Mouse (Mus musculus) frontal cortex, postnatal 25 days (tissue): ENCODE measurements around the gene Rsf1.

Experiments
- DNase-seq, 2 experiments: peaks; one replicate each; pipeline ENCODE4 v3.0.0; 2022; ENCODE audit warnings: low spot score in 2 of 2

The Rsf1 gene

DNA sequence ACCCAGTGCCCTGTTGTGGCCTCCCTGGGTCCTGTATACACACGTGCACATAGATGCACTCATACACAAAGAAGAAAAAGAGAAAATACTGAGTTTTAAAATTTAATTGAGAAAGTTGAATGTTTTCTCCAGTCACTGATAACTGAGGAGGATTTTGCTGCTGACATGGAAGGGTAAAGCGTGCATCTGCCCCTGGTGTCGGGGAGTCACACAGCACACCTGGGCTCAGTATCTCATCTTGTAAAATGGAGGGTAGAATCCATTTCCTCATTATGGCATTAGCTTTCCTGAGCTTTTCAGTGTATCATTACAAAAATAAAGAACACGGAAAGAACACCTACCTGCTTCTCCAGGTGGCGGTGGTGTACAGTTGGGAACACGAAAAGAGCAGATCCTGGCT, 145.7 kb downstream of the Rsf1 start:
- DNase-seq, result no peak

DNA sequence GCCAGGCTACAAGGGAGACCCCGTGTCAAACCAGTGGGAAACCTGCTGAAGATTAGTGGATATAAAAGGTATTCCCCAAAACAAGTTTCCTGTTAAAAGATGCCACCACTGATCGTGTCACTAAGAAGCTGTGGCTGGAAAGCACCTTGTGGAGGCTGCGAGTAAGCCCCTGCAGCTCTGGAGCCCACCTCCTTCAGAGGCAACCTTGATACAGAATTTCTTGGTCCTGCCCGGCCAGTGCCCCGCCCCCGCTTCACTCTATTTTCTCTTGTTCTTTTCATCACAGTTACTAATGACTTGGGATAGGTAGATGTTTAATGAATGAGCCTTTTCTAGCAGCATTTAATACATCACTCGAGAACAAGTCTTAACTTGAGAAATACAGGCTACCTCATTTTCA, 146.4 kb downstream of the Rsf1 start:
- no peak for DNase-seq

DNA sequence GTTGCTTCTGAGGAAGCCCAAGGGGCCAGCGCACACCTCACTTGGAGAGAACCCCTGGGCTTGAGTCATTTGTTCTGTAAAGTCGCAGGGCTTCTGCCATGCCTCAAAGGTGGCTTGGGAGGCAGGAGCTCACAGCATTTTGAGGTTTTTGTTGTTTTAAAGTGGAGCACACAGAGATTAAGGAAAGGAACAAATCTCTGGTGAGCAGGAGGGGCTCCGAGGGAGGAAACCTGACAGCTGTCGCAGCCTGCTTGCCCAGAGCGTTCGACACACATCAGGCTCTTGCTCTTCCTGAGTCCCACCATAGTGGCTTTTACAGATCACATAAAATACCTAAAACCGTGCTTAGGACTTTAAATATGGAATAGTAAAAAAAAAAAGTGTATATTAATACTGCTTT, 147.1 kb downstream of the Rsf1 start:
- DNase-seq, result no peak

DNA sequence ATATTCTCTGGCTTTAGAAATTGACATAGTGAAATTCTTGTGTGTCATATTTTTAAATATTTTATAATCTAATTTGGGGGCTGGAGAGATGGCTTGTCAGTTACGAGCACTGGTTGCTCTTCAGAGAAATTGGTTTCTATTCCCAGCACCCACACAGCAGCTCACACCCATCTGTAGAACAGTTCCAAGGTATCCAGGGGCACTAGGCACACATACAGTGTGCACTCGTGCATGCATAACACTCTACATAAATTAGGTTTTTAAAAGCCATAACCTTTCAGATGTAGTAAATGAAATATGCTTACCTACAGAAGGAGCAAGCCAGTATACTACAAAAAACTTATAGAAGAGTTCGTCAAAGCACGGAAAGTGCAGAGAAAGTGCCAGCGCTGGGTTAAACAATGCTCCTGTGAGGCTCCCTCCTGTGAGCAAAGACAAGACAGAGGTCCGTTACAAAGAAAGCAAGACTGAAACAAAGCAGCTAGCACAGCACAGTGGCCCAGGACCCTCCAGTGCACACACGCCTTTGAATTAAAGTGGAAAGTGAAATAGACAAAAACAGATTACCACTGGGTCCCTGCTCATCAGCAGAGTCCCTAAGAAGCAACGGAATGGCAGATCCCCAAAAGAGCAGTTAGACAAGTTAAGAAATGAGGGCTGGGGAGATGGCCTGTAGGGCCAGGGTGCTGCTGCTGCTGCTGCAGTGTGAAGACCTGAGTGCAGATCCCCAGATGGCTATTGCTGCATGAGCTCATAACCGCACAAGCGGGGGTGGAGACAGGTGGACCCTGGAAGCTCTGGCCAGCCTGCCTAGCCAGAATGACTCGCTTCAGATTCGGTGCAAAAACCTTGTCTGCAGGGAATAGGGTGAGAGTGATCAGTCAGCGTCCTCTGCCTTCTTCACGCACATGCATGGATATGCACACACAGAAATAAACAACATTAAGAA, 149.3 kb downstream of the Rsf1 start:
- no peak for DNase-seq

DNA sequence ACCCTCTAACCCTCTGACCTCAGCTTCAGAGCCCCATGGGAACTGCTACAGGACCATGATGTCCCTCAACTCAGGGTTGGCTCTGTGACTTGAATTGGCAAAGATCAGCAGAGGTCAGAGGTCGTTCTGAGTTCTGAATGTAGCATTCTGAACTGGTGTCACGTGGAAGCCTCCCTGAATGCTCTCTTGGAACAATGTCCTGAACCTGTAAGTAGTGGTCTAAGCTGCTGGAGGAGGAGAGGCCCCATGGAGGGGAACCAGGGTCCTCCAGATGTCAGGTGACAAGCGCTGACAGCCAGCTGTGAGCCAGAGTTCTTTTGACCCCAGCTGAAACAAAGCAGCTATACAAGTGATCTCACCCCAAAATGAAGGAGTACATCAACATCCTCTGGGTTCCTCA, 150.7 kb downstream of the Rsf1 start:
- no peak for DNase-seq

DNA sequence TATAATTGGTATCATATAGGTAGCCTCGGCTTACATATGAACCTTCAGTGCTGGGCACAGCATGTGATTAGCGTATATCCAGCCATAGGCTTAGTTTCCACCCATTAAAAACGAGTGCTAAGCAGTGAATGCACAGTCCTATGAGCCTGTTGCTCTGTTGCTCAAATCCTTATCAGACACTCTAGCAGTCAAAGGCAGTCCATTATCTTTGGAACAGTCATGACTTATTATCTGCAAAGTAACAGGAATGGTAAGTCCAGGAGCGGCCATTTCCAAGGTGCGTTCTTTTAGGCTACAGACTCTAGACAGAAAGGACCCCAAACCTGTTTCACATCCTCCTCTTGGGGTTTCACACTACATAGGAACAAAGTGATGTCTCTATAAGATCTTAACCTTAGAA, 153.9 kb downstream of the Rsf1 start:
- no peak for DNase-seq

DNA sequence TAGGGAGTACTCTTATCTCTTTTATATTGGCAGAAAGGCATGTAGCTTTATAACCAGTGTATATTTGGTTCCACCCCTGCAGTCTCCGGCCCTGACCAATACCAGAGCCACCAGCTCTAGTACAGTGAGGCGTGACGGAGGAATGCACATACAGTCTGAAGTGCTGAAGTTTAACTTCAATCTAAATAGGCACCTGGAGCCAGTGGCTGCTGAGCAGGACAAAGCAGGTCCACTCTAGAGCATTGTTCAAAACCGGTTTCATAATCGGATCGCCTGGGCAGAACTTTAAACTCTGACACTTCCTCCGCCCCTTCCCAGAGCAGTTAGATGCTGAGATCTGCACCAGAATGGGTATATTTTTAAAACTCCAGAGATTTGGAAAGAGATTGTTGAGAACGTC, 155.3 kb downstream of the Rsf1 start:
- DNase-seq, result no peak

DNA sequence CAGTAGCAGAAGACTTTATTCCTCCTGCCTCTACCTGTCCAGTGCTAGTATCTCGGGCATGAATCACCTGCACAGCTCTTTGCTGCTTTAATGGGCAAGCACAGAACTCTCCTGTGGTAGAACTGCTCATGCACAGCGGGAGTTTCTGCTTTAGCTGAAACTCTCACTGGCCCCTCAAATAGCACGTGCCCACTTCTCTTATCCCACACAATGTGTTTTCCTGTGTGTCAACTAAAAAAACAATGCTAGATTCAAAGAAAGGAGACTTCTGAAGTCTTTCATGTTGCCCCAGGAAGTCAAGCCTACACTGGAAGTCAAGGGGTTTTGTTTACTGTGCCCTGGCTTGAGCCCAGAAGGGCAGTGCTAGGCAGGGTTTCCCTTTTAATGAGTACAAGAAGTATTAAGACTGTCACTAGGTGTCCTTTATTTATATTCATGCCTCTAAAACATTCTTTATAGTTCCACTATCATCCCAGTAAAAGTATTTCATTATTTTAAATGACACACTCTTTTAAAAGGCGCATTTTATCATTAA, 156.3 kb downstream of the Rsf1 start:
- DNase-seq, result no peak

DNA sequence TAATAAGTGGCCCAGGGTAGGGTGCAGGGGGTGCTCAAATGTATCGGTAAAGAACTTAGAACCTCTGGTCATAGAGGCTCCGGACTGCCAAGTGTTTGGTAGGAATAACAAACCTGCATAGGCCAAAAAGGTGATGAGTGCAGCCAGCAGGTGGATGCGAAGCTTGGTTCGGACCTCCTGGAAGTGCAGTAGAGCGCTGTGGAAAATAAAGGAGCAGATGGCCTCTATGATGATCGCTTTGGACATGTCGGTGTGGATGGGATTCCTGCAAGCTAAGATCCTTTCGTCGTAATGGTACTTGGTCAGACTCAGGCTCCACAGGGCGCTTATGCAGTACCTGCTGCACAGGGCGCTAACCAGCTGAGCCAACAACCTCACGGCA, 157.6 kb downstream of the Rsf1 start:
- DNase-seq, result no peak

DNA sequence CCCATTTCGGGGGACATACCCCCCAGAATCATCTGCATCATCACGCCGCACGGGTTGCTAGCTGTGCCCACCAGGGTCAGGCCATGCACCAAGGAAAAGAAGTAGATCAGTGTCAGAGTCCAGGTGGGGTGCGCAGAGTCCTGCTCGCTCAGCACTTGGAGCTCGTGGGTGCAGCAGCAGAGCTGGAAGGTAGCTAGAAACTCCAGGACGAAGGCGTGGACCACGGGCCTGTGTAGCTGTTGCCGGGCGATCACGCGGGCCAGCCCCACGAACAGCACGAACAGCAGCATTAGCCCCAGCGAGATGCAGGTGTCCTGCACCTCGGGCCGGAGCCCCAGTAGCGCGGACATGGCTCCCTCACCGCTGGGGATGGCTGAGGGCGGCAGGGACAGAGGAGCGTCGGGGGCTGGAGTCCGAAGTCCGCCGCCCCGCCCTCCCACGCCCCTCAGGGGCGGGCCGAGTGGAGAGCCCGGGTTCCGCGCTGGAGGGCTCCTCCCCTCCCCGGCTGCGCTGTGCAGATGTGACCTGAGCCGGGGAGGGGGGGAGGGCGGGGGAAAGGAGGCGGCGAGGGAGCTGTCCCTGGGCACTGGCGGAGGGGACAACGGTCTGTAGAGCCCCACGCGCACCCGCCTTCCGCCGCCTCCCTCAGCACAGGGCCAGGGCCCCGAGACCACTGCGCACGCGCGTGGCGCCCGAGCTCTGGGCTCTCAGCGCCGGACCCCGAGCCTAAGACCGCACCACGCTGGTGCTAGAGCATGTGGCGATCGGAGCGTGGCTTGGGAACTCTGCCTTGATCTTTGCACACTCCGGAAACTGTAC, 158.2 kb downstream of the Rsf1 start, which contains the start of gene Aqp11:
Gene Aqp11, minus strand, starts transcription at position 652 of the 819 bp plus-strand sequence.
- DNase-seq, result peak; percentile 39 to 54

DNA sequence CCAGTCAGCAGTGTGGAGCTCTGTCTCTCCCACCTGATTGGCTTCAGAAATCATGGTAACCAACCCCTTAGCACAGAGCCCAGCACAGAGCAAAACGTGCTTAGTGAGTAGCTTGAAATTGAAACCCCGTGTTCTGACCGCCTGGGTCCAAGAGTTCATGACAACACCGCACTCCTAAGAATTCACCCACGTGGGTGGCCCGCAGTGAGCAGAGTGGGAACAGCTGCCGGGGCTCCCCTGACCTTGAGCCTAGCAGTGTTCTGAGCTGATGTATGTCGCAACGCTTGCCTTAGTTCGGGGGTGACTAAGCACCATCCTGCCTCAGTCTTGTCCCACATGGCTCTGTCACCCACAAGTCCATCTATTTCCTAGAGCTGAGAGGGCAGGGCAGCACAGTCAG, 161.3 kb downstream of the Rsf1 start:
- no peak for DNase-seq

DNA sequence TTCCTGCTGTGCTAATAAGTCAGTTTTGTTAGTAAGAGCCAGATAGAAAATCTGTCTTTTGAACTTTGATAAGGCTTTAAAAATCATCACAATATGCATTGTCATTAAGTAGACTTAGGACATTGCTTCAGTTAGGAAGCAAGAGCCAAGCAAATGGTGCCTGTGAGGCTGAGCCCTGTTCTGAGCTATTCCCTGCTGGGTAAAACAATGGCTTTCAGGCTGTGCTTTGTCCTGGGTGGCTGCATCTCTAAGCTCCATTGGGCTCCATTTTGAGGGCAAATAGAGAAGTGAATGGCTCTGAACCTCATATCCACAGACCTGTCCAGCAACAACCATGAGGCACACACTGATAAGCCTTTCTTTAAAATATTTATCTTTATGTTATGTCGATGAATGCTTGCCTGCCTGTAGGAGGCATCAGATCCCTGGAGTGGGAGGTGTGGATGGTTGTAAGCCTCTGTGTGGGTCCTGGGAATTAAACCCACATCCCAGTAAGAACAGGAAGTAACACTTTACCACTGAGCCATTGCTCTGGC, 162.1 kb downstream of the Rsf1 start:
- no peak for DNase-seq
